Mouse (Mus musculus): Measurements from ENCODE around the gene Chid1.

DNA sequence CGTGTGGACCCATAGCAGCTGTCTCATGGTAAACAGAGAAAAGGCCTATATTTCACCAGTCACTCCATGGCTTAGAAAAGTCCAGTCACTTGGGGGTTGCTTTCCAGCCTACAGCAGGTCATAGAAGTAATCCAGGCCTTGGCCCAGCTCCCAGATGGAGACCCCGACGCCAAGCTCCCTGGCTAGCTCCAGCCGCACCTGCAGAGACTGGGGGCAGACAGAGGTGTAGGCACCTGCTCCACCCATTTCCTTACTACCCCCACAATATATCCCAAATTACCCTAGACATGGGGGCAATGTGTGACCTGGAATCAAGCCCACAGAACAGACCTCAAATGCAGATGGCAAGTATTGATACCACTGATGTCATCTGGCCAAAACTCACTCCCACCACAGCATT is 43.7 kb downstream of the Chid1 start:
- no peak for TF ChIP-seq CTCF (IDR thresholded peaks at IDR 0.05; ENCODE audit: low read depth, low read length)
- TF ChIP-seq POLR2AphosphoS5 (IDR thresholded peaks at IDR 0.05; ENCODE audit: insufficient replicate concordance, low read depth, low read length) = no peak
- TF ChIP-seq GATA2 (IDR thresholded peaks at IDR 0.05; ENCODE audit: borderline replicate concordance, low read depth, low read length) = no peak
- TF ChIP-seq GATA1 (IDR thresholded peaks at IDR 0.05; ENCODE audit: borderline replicate concordance, low read length) = no peak

All from G1E (cell line).